Mouse (Mus musculus) neural tube, embryonic 14.5 days (tissue): ENCODE results near the gene Cd180. TPM values are rescaled to one million over a fixed set of nuclear protein-coding genes. Genes with fewer than 3 reads are reported as not detected.

Experiments
- ATAC-seq: fragments of 200-750 bp; cut with Nextera tagmentation; 2 replicates; pipeline ENCODE4 v1.8.0; 2017; ENCODE audit warnings: low read depth, mild to moderate bottlenecking, moderate TSS enrichment, moderate library complexity
- H3K27ac ChIP-seq: fragments of 300-500 bp; sonication (generic); 2 replicates; pipeline ENCODE4 v1.5.1; 2014; ENCODE audit warnings: low read depth, mild to moderate bottlenecking, control low read depth, low read length, moderate library complexity, mixed read lengths
- H3K27me3 ChIP-seq: fragments of 300-500 bp; sonication (generic); 2 replicates; pipeline ENCODE4 v1.6.1; 2014; ENCODE audit warnings: low read length; ENCODE audit not compliant: control insufficient read depth, insufficient read depth
- H3K36me3 ChIP-seq: fragments of 300-500 bp; sonication (generic); 2 replicates; pipeline ENCODE4 v1.6.1; 2014; ENCODE audit warnings: low read length, mixed read lengths; ENCODE audit not compliant: control insufficient read depth, insufficient read depth
- H3K4me1 ChIP-seq: fragments of 300-500 bp; sonication (generic); 2 replicates; pipeline ENCODE4 v1.6.1; 2014; ENCODE audit warnings: low read length; ENCODE audit not compliant: control insufficient read depth, insufficient read depth
- H3K4me2 ChIP-seq: fragments of 300-500 bp; sonication (generic); 2 replicates; pipeline ENCODE4 v1.6.1; 2014; ENCODE audit warnings: mild to moderate bottlenecking, low read depth, low read length, control low read depth
- H3K4me3 ChIP-seq: fragments of 300-500 bp; sonication (generic); 2 replicates; pipeline ENCODE4 v1.5.1; 2014; ENCODE audit warnings: low read depth, low read length, control low read depth, mixed read lengths
- H3K9ac ChIP-seq: fragments of 300-500 bp; sonication (generic); replicated peaks from 2 replicates; pipeline ENCODE4 v1.6.1; 2014; ENCODE audit warnings: low read depth, mild to moderate bottlenecking, control low read depth, low read length, mixed read lengths
- H3K9me3 ChIP-seq: fragments of 300-500 bp; sonication (generic); 2 replicates; pipeline ENCODE4 v1.6.1; 2016; ENCODE audit warnings: low read length; ENCODE audit not compliant: control insufficient read depth
- WGBS: fragments of 180-500 bp; shearing (Covaris S2); extraction: QIAGEN DNeasy Blood & Tissue Kit; methylation state at CpG from one replicate; pipeline ENCODE4 v1.1.7; 2014; 5-methylcytosine and 5-hydroxymethylcytosine counted together
- polyA plus RNA-seq: library from polyadenylated mRNA; unstranded; fragments of >200 nt; fragmentation: Nextera tagmentation; extraction: Ambion mirVana; gene quantifications from 2 replicates; pipeline ENCODE4 v1.2.1, GENCODE M21; 2014

Gene Cd180
- polyA plus RNA-seq, 1 experiment from 2014 or later, result 0.79 TPM

GRCm38 (mm10) chr13:102761410-102761809 lies 68.1 kb downstream of the Cd180 start:
- H3K4me1 ChIP-seq, result peaks cover 5% of the 10 kb centered on the region; the same call in 1 of the 2 replicates
- 87% methylated on average over 9 of the region's 9 CpGs for WGBS
- no peaks in the 10 kb centered on the region for H3K27me3 ChIP-seq
- H3K9me3 ChIP-seq, result no peaks in the 10 kb centered on the region
- H3K27ac ChIP-seq, result no peak overlapping the region
- H3K4me3 ChIP-seq, result no peak overlapping the region
- no peak overlapping the region for H3K4me2 ChIP-seq
- no peak overlapping the region for H3K9ac ChIP-seq
- no peak for ATAC-seq
- no peaks in the 10 kb centered on the region for H3K36me3 ChIP-seq

- H3K4me3 ChIP-seq, result no peak overlapping the region
- WGBS, result 92% methylated on average over 10 of the region's 10 CpGs
- H3K36me3 ChIP-seq, result no peaks in the 10 kb centered on the region
- H3K4me2 ChIP-seq, result no peak overlapping the region
- H3K4me1 ChIP-seq, result peaks cover 5% of the 10 kb centered on the region; the same call in 1 of the 2 replicates
- H3K27ac ChIP-seq, result no peak overlapping the region
- H3K9me3 ChIP-seq, result no peaks in the 10 kb centered on the region
- no peak overlapping the region for H3K9ac ChIP-seq
- no peaks in the 10 kb centered on the region for H3K27me3 ChIP-seq
- ATAC-seq, result no peak
Observed at GRCm38 (mm10) chr13:102762203-102762602, 68.8 kb downstream of the Cd180 start.

GRCm38 (mm10) chr13:102764218-102764617 lies 70.9 kb downstream of the Cd180 start:
- Histone ChIP-seq H3K27ac (no peak overlapping the region), H3K9ac (no peak overlapping the region), H3K4me1 (peaks cover 5% of the 10 kb centered on the region; the same call in 1 of the 2 replicates), H3K4me3 (no peak overlapping the region), H3K27me3 (no peaks in the 10 kb centered on the region), H3K9me3 (no peaks in the 10 kb centered on the region), H3K36me3 (no peaks in the 10 kb centered on the region), H3K4me2 (no peak overlapping the region)
- no peak for ATAC-seq
- WGBS, result 72% methylated on average over 1 of the region's 1 CpGs

GRCm38 (mm10) chr13:102765216-102765615 lies 71.9 kb downstream of the Cd180 start:
- H3K9ac ChIP-seq, result no peak overlapping the region
- no peak overlapping the region for H3K4me3 ChIP-seq
- no peaks in the 10 kb centered on the region for H3K9me3 ChIP-seq
- H3K36me3 ChIP-seq, result no peaks in the 10 kb centered on the region
- 32% methylated on average over 11 of the region's 11 CpGs for WGBS
- H3K27me3 ChIP-seq, result no peaks in the 10 kb centered on the region
- H3K4me2 ChIP-seq, result no peak overlapping the region
- H3K27ac ChIP-seq, result no peak overlapping the region
- H3K4me1 ChIP-seq, result peaks cover 10% of the 10 kb centered on the region; the same call in 1 of the 2 replicates
- ATAC-seq, result no peak

DNA sequence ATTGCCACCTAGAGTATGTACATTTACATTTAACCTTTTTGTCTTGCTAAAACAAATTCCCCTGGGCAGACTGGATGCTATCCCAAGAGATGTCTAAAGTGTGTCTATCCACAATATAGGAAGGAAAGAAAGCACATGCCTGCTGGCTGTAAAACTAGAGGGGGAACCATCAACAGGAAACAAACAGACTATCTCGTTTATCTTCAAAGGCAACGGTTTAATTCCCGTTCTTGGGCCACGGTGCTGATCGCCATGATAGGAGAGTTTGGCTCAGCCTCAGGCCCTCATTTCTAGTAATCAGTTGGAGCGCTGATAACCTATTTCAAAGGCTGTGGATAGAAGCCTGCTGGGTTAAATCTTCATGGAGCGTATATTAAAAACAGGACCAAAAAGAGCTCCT lies 73.8 kb downstream of the Cd180 start:
- H3K4me2 ChIP-seq, result no peak overlapping the region
- H3K9ac ChIP-seq, result no peak overlapping the region
- no peak for ATAC-seq
- 52% methylated on average over 7 of the region's 7 CpGs for WGBS
- H3K4me3 ChIP-seq, result no peak overlapping the region
- no peaks in the 10 kb centered on the region for H3K27me3 ChIP-seq
- H3K4me1 ChIP-seq, result peaks cover 10% of the 10 kb centered on the region; the same call in 1 of the 2 replicates
- H3K27ac ChIP-seq, result no peak overlapping the region
- no peaks in the 10 kb centered on the region for H3K36me3 ChIP-seq
- no peaks in the 10 kb centered on the region for H3K9me3 ChIP-seq

GRCm38 (mm10) chr13:102768512-102768911 lies 75.2 kb downstream of the Cd180 start:
- ATAC-seq, result no peak
- Histone ChIP-seq H3K27ac (no peak overlapping the region; the same call in 1 of the 2 replicates), H3K27me3 (no peaks in the 10 kb centered on the region), H3K4me3 (no peak overlapping the region), H3K36me3 (no peaks in the 10 kb centered on the region), H3K4me2 (no peak overlapping the region), H3K4me1 (peaks cover 10% of the 10 kb centered on the region; the same call in 1 of the 2 replicates), H3K9me3 (no peaks in the 10 kb centered on the region), H3K9ac (no peak overlapping the region)
- 65% methylated on average over 11 of the region's 11 CpGs for WGBS

GRCm38 (mm10) chr13:102770194-102770593 lies 76.8 kb downstream of the Cd180 start:
- ATAC-seq, result no peak
- Histone ChIP-seq H3K27ac (no peak overlapping the region), H3K9ac (no peak overlapping the region), H3K9me3 (no peaks in the 10 kb centered on the region), H3K36me3 (no peaks in the 10 kb centered on the region), H3K4me3 (no peak overlapping the region), H3K4me1 (peaks cover 17% of the 10 kb centered on the region), H3K4me2 (no peak overlapping the region), H3K27me3 (no peaks in the 10 kb centered on the region)
- WGBS, result 46% methylated on average over 8 of the region's 8 CpGs

DNA sequence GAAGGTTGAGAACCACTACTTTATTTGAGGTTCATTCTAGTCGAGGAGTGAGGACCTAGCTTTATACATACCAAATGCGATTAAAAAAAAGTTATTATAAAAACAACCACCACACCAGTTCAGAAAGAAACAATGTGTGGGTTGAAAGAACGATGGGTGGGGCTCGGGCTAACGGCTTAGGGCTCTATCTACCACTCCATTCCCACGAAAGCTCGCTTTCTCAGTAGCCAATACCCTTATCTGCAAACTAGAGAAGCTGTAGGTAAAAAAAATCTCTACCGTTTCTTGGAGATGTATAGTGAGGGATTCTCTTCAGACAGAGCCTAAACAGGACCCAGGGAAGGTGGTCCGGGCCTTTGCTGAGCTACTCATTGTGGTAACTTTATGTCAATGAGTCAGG lies 79.8 kb downstream of the Cd180 start:
- H3K4me2 ChIP-seq, result no peak overlapping the region
- peaks cover 12% of the 10 kb centered on the region for H3K4me1 ChIP-seq
- WGBS, result 90% methylated on average over 9 of the region's 9 CpGs
- no peaks in the 10 kb centered on the region for H3K9me3 ChIP-seq
- no peak overlapping the region for H3K4me3 ChIP-seq
- no peak for ATAC-seq
- no peak overlapping the region for H3K27ac ChIP-seq
- no peaks in the 10 kb centered on the region for H3K27me3 ChIP-seq
- H3K36me3 ChIP-seq, result no peaks in the 10 kb centered on the region
- H3K9ac ChIP-seq, result no peak overlapping the region

- Histone ChIP-seq H3K27me3 (no peaks in the 10 kb centered on the region), H3K36me3 (no peaks in the 10 kb centered on the region), H3K4me1 (peaks cover 8% of the 10 kb centered on the region; the same call in 1 of the 2 replicates), H3K4me2 (no peak overlapping the region), H3K9me3 (no peaks in the 10 kb centered on the region), H3K27ac (peak overlapping the region; percentile 13; the same call in 1 of the 2 replicates), H3K9ac (no peak overlapping the region), H3K4me3 (no peak overlapping the region)
- ATAC-seq, result peak; percentile 83; the same call in 1 of the 2 replicates
- 20% methylated on average over 7 of the region's 7 CpGs for WGBS
Observed at GRCm38 (mm10) chr13:102774786-102775201, 81.4 kb downstream of the Cd180 start.
